Mouse (Mus musculus) telencephalon, adult 2 months (tissue): ENCODE results near the gene Mrps14.

Experiments
- DNase-seq: peaks from one replicate; pipeline ENCODE4 v3.0.0-alpha.2; 2011; ENCODE audit warnings: low read depth, low spot score

The Mrps14 gene

GRCm38 (mm10) chr1:160227196-160227595 is 32.2 kb downstream of the Mrps14 start:
- no peak for DNase-seq

DNA sequence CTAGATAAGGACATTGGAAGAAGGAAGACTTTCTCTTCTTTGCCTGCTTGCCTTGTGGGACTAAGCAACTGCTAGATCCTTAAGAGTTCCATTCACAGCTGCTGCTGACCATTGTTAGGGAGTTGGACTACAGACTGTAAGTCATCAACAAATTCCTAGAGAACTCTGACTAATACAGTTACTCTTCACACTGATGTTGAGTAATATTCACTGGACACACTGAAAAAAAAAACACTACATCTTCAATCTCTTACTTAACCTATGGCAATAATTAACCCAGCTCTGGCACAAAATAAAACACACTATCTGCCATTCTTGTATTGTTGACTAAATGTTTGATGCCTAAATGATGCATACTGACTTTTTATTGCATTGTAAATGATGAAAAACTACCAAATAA is 32.8 kb downstream of the Mrps14 start:
- DNase-seq: no peak

- DNase-seq: no peak
Observed at GRCm38 (mm10) chr1:160231013-160231412, 36.0 kb downstream of the Mrps14 start.

- DNase-seq: no peak
Observed at GRCm38 (mm10) chr1:160232113-160232512, 37.1 kb downstream of the Mrps14 start.

- no peak for DNase-seq
Observed at GRCm38 (mm10) chr1:160233921-160234320, 38.9 kb downstream of the Mrps14 start.

DNA sequence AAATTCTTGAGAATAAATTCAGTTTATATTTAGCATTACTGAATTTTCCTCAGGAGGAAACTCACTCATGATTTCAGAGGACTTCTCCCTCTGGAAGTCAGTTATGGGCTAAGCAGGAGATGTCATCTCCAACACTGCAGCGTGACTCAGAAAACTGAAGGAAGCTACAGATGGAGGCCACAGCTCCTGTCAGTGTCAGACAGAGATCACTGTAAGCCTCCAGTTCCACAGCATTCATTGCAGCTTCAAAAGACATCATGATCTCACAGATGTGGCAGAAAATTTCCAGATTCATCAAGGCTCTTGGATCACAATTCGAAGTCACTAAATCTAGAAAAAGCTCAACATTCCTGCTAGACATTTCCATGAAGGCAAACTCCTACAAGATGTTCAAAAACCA is 43.0 kb downstream of the Mrps14 start:
- DNase-seq: no peak

- DNase-seq: no peak
Observed at GRCm38 (mm10) chr1:160238852-160239443, 43.9 kb downstream of the Mrps14 start.

DNA sequence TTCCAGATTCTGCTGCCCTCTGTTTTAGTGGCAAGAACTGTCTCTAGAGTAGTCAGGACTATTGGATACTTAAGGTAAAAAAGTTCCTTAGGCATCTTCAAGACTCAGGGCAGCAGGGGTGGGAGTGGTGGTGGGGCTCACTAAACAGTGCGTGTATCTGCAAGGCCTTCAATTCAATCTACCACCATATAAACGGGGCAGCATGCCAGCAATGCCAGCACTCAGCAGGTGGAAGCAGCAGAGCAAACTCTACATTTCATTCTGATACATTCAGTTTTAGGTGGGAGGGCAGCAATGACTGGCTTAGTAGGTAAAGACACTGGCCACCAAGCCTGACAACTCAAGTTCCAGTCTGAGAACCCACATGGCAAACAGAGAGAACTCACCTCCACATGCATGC is 45.1 kb downstream of the Mrps14 start:
- no peak for DNase-seq

- DNase-seq: no peak
Observed at GRCm38 (mm10) chr1:160244689-160245088, 49.7 kb downstream of the Mrps14 start.

DNA sequence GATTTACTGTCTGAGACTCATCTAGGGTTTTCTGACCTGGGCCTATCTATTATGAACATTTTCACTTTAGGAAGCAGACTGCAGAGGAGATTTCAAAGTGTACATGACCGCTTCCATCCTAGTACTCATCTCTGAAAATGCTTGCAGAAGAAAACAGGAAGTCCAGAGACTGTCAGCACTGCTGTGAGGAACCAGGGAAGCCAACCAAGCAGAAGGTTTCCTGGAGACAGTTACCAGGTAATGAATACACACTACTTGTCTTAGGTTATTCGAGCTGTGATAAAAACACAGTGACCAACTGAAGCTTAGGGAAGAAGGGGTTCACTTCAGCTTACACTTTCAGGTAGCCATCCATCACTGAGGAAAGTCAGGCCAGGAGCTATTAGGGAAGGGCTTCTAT is 50.9 kb downstream of the Mrps14 start:
- DNase-seq: no peak

DNA sequence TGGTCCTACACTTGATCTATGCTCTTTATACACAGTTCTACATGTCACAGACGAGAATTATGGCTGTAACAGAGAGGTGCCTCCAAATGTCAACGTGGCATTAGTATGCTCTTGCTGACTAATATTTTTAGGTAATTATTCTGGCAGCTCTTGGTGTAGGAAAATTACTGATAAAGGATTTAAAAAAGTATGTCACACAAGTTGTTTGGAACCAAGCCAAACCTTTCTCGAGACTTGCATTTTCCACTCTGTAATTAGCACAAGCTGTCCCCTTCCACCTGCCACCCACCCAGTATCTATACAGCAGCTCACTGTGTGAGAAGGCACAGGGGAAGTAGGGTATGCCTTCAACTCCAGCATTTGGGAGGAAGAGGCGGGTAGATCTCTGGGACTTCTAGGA is 51.8 kb downstream of the Mrps14 start:
- no peak for DNase-seq

DNA sequence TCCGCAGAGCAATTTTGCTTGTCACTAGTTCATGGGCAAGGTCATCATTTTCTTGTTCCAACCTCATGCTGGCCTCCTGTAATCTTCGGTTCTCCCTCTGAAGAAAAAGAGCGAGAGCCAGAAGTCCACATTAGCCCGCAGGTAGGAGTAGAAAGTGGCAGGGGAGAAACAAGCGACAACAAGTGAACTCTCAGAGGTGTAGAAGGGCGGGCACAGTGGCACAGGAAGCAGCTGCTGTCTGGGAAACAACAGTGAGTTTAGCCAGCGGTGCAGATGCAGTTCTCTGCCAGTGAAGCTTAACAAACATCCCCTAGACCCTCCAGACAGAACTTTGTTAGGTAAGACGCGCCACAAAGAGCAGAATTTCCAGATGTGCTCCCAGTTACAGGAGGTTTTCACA is 52.5 kb downstream of the Mrps14 start:
- no peak for DNase-seq

GRCm38 (mm10) chr1:160249786-160250185 is 54.8 kb downstream of the Mrps14 start:
- no peak for DNase-seq

DNA sequence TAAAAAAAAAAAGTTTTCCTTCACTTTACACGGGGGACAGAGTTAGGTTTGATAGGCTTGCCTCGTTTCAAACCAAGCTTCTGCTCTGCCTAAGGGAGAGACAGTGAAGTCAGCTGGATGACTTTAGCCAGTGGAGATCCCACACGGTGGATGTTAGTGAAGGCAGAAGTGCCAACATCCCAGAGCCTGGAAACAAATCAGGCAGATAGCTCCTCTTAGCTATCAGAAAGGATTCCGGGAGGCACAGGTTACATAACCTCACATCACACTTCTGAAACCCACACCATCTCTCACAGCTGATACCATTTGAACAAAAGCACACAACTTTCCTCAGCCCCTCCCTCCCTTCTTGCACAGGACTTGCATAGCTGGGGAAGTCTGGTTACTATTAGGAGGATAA is 55.8 kb downstream of the Mrps14 start:
- no peak for DNase-seq

DNA sequence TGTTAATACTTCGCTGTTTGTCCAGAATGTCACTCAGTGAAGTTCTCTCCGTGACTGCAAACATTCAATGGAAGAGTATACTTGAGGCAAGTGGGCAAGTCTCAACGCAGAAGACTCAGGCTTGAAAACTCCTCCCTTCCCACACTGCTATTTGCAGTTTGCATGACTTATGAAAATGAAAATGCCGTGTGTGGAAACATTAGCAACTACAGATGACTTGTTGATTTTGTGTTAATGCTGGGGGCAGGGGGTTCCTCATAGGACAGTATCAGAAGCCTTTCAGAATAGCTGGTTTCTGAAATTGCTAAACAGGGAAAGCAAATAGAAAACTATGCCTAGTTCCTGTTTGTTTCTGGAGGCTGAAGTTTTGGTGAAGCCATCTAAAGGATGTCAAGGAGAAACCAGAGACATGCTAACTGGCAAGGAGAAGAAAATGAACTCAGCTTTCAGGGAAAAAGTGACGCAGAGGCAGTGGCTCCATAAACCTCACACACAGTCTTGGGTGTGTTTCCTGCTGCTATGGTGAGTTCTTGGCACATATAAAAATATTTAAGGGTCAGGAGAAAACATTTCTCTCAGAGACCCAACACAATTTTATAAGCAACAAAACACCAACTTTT is 56.5 kb downstream of the Mrps14 start:
- no peak for DNase-seq
